Mouse (Mus musculus) hindlimb bud, embryonic 11.5 days (tissue): ENCODE measurements around the gene Cnot4.
A peak's percentile ranks its signal among the peaks of the same experiment; 100 is the strongest.

ENCODE experiments used
- DNase-seq: peaks from one replicate; pipeline ENCODE4 v3.0.0-alpha.2; 2012; ENCODE audit warnings: low read depth, low spot score; ENCODE audit errors: extremely low spot score

The Cnot4 gene

GRCm38 (mm10) chr6:35043127-35043526 is 90.4 kb downstream of the Cnot4 start:
- no peak for DNase-seq

- DNase-seq: no peak
These were observed 100.2 kb downstream of the Cnot4 start for GRCm38 (mm10) chr6:35033341-35033740.

GRCm38 (mm10) chr6:35032704-35033103 is 100.8 kb downstream of the Cnot4 start:
- no peak for DNase-seq

GRCm38 (mm10) chr6:35030811-35031210 is 102.7 kb downstream of the Cnot4 start:
- no peak for DNase-seq

GRCm38 (mm10) chr6:35030226-35030625 is 103.3 kb downstream of the Cnot4 start:
- DNase-seq: no peak

- DNase-seq: no peak
These were observed 105.5 kb downstream of the Cnot4 start for GRCm38 (mm10) chr6:35028023-35028422.

- no peak for DNase-seq
These were observed 106.3 kb downstream of the Cnot4 start for GRCm38 (mm10) chr6:35027257-35027656.

GRCm38 (mm10) chr6:35016624-35017023 is 116.9 kb downstream of the Cnot4 start:
- DNase-seq: no peak

GRCm38 (mm10) chr6:35011953-35012352 is 121.6 kb downstream of the Cnot4 start:
- no peak for DNase-seq

- no peak for DNase-seq
These were observed 122.8 kb downstream of the Cnot4 start for GRCm38 (mm10) chr6:35010705-35011104.

GRCm38 (mm10) chr6:35002261-35002669 is 131.3 kb downstream of the Cnot4 start:
- no peak for DNase-seq

- DNase-seq: no peak
These were observed 134.4 kb downstream of the Cnot4 start for GRCm38 (mm10) chr6:34999101-34999500.

GRCm38 (mm10) chr6:34996496-34996895 is 137.0 kb downstream of the Cnot4 start:
- no peak for DNase-seq

- DNase-seq: peak; percentile 90
These were observed 138.3 kb downstream of the Cnot4 start for GRCm38 (mm10) chr6:34995265-34995681.

- no peak for DNase-seq
These were observed 138.8 kb downstream of the Cnot4 start for GRCm38 (mm10) chr6:34994692-34995091.

- DNase-seq: no peak
These were observed 144.3 kb downstream of the Cnot4 start for GRCm38 (mm10) chr6:34989263-34989662.

GRCm38 (mm10) chr6:34988081-34988761 is 145.3 kb downstream of the Cnot4 start, which contains the start of gene Slc23a4:
TSS of gene Slc23a4 (minus strand) at chr6:34988404.
- no peak for DNase-seq

- DNase-seq: no peak
These were observed 146.4 kb downstream of the Cnot4 start for GRCm38 (mm10) chr6:34987085-34987645.

GRCm38 (mm10) chr6:34980661-34981060 is 152.9 kb downstream of the Cnot4 start:
- DNase-seq: no peak

GRCm38 (mm10) chr6:34979291-34979690 is 154.2 kb downstream of the Cnot4 start:
- DNase-seq: no peak
